Mouse (Mus musculus) gastrocnemius, postnatal 25 days (tissue): ENCODE measurements around the gene Scgb1b15. TPM values are rescaled to one million over a fixed set of nuclear protein-coding genes. Genes with fewer than 3 reads are reported as not detected.
"Not testable (repeated sequence)": the region's sequence is repeated elsewhere in the genome, so short reads cannot be mapped to it uniquely, and the experiment has no call there.

ENCODE experiments used
- DNase-seq: peaks from one replicate; pipeline ENCODE4 v3.0.0; 2022
- long read RNA-seq, 2 experiments: library from polyadenylated mRNA; stranded (forward); transcript quantifications; one replicate each; pipeline ENCODE4 v2.0.0; 2021
- total RNA-seq, 2 experiments: library from RNA; stranded (reverse); gene quantifications; 1 replicate in 1 of 2; 2 replicates in 1 of 2; pipeline ENCODE4 v1.2.3; 2021

Gene Scgb1b15
- not detected for total RNA-seq
- long read RNA-seq, experiment 1, result 0 reads
- long read RNA-seq, experiment 2, result 0 reads

DNA sequence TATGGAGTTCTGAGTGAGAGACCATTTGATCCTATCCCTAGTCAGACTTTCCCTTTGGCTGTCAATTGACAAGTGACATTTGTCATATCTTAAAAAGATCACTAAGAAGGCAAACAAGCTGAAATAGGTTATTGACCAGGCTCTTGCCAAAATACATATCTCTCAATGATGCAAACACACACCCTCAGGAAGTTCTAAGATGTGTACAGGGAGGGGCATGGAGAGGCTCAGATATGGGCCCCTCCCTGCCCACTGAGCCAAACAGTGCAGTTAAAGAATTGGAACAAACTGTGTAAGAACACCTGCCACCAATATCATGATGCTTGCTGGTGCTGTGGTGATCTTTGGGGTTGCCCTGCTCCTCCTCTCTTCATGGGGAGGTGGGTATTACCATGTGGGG lies at the start of gene Scgb1b15:
Gene Scgb1b15, plus strand, starts transcription at position 301 of the 400 bp plus-strand sequence.
- DNase-seq, result not testable (repeated sequence)

DNA sequence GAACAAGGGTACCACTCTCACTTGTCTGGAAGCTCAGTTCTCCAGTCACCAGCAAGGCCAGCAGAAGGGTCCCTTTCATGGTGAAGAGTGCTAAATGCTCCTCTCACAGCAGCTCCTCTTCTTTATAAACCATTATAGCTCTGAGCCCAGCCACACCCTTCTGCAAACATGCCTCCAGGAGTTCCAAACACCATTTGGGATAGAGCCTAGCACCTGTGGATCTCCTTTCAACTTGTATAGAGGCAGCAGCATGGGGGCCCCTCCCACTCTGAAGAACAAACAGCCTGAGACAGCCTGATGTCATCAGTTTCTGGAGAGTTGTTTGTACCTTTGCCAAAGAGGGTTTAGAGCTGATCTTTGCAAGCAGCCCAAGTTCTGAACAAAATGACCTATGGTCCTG lies 6.8 kb upstream of the Scgb1b15 start, which contains the start of gene Scgb2b15:
Gene Scgb2b15, minus strand, starts transcription at position 101 of the 400 bp plus-strand sequence.
- not testable (repeated sequence) for DNase-seq

Other genes with a start within 250 kb of the Scgb1b15 start
- not detected for gene Scgb2b15, start 6.9 kb upstream of the Scgb1b15 start, total RNA-seq
- not detected for gene Scgb2b17, start 220.0 kb downstream of the Scgb1b15 start, total RNA-seq
- gene Scgb1b17, start 226.9 kb downstream of the Scgb1b15 start, total RNA-seq, result not detected